Mouse (Mus musculus): Measurements from ENCODE around the gene Traf7. TPM values are rescaled to one million over a fixed set of nuclear protein-coding genes. Genes with fewer than 3 reads are reported as not detected.

Gene Traf7
- polyA plus RNA-seq, 1 experiment: 163 TPM

- Histone ChIP-seq H3K4me1 (ENCODE audit: control insufficient read depth, insufficient read depth, low read length) (peaks cover 6% of the 10 kb centered on the region), H3K4me3 (ENCODE audit: insufficient read depth, low read length) (no peak overlapping the region), H3K27ac (ENCODE audit: insufficient read depth, low read length) (no peak overlapping the region)
- TF ChIP-seq POLR2A (IDR thresholded peaks at IDR 0.05; ENCODE audit: low read depth, low read length): no peak
- TF ChIP-seq CTCF (IDR thresholded peaks at IDR 0.05; ENCODE audit: borderline replicate concordance, insufficient read depth, low read length): no peak
These were observed 20.7 kb upstream of the Traf7 start for GRCm38 (mm10) chr17:24548435-24548834.

GRCm38 (mm10) chr17:24546234-24546633 lies 18.5 kb upstream of the Traf7 start:
- no peak overlapping the region for H3K27ac ChIP-seq (ENCODE audit: insufficient read depth, low read length)
- no peaks in the 10 kb centered on the region for H3K4me1 ChIP-seq (ENCODE audit: control insufficient read depth, insufficient read depth, low read length)
- no peak overlapping the region for H3K4me3 ChIP-seq (ENCODE audit: insufficient read depth, low read length)
- TF ChIP-seq POLR2A (IDR thresholded peaks at IDR 0.05; ENCODE audit: low read depth, low read length): no peak
- TF ChIP-seq CTCF (IDR thresholded peaks at IDR 0.05; ENCODE audit: borderline replicate concordance, insufficient read depth, low read length): no peak

- Histone ChIP-seq H3K27ac (ENCODE audit: insufficient read depth, low read length) (no peak overlapping the region), H3K4me3 (ENCODE audit: insufficient read depth, low read length) (no peak overlapping the region), H3K4me1 (ENCODE audit: control insufficient read depth, insufficient read depth, low read length) (no peaks in the 10 kb centered on the region)
- TF ChIP-seq CTCF (IDR thresholded peaks at IDR 0.05; ENCODE audit: borderline replicate concordance, insufficient read depth, low read length): no peak
- TF ChIP-seq POLR2A (IDR thresholded peaks at IDR 0.05; ENCODE audit: low read depth, low read length): no peak
These were observed 17.5 kb upstream of the Traf7 start for GRCm38 (mm10) chr17:24545247-24545646.

- H3K4me3 ChIP-seq (ENCODE audit: insufficient read depth, low read length): no peak overlapping the region
- H3K4me1 ChIP-seq (ENCODE audit: control insufficient read depth, insufficient read depth, low read length): no peaks in the 10 kb centered on the region
- no peak for TF ChIP-seq POLR2A (IDR thresholded peaks at IDR 0.05; ENCODE audit: low read depth, low read length)
- TF ChIP-seq CTCF (IDR thresholded peaks at IDR 0.05; ENCODE audit: borderline replicate concordance, insufficient read depth, low read length): no peak
- no peak overlapping the region for H3K27ac ChIP-seq (ENCODE audit: insufficient read depth, low read length)
These were observed 16.9 kb upstream of the Traf7 start for GRCm38 (mm10) chr17:24544613-24545012.

- Histone ChIP-seq H3K4me1 (ENCODE audit: control insufficient read depth, insufficient read depth, low read length) (peaks cover 8% of the 10 kb centered on the region), H3K4me3 (ENCODE audit: insufficient read depth, low read length) (no peak overlapping the region), H3K27ac (ENCODE audit: insufficient read depth, low read length) (no peak overlapping the region)
- TF ChIP-seq POLR2A (IDR thresholded peaks at IDR 0.05; ENCODE audit: low read depth, low read length) (no peak), CTCF (IDR thresholded peaks at IDR 0.05; ENCODE audit: borderline replicate concordance, insufficient read depth, low read length) (peak; percentile 34; the same call in 1 of the 2 replicates)
These were observed 12.6 kb upstream of the Traf7 start for GRCm38 (mm10) chr17:24540375-24540774.

GRCm38 (mm10) chr17:24538950-24539349 lies 11.2 kb upstream of the Traf7 start:
- TF ChIP-seq CTCF (IDR thresholded peaks at IDR 0.05; ENCODE audit: borderline replicate concordance, insufficient read depth, low read length): no peak
- TF ChIP-seq POLR2A (IDR thresholded peaks at IDR 0.05; ENCODE audit: low read depth, low read length): no peak
- no peak overlapping the region for H3K4me3 ChIP-seq (ENCODE audit: insufficient read depth, low read length)
- peaks cover 8% of the 10 kb centered on the region for H3K4me1 ChIP-seq (ENCODE audit: control insufficient read depth, insufficient read depth, low read length)
- H3K27ac ChIP-seq (ENCODE audit: insufficient read depth, low read length): no peak overlapping the region

- TF ChIP-seq POLR2A (IDR thresholded peaks at IDR 0.05; ENCODE audit: low read depth, low read length) (no peak), CTCF (IDR thresholded peaks at IDR 0.05; ENCODE audit: borderline replicate concordance, insufficient read depth, low read length) (no peak)
- H3K4me3 ChIP-seq (ENCODE audit: insufficient read depth, low read length): no peak overlapping the region
- no peak overlapping the region for H3K27ac ChIP-seq (ENCODE audit: insufficient read depth, low read length)
- peaks cover 8% of the 10 kb centered on the region for H3K4me1 ChIP-seq (ENCODE audit: control insufficient read depth, insufficient read depth, low read length)
These were observed 9.8 kb upstream of the Traf7 start for GRCm38 (mm10) chr17:24537536-24537935.

GRCm38 (mm10) chr17:24535300-24535699 lies 7.6 kb upstream of the Traf7 start:
- TF ChIP-seq POLR2A (IDR thresholded peaks at IDR 0.05; ENCODE audit: low read depth, low read length) (no peak), CTCF (IDR thresholded peaks at IDR 0.05; ENCODE audit: borderline replicate concordance, insufficient read depth, low read length) (no peak)
- H3K4me1 ChIP-seq (ENCODE audit: control insufficient read depth, insufficient read depth, low read length): peaks cover 8% of the 10 kb centered on the region
- no peak overlapping the region for H3K27ac ChIP-seq (ENCODE audit: insufficient read depth, low read length)
- H3K4me3 ChIP-seq (ENCODE audit: insufficient read depth, low read length): no peak overlapping the region

- no peak within 1 kb of the TSS for H3K4me3 ChIP-seq (ENCODE audit: insufficient read depth, low read length)
- peaks cover 8% of the 10 kb centered on the region for H3K4me1 ChIP-seq (ENCODE audit: control insufficient read depth, insufficient read depth, low read length)
- TF ChIP-seq CTCF (IDR thresholded peaks at IDR 0.05; ENCODE audit: borderline replicate concordance, insufficient read depth, low read length) (no peak), POLR2A (IDR thresholded peaks at IDR 0.05; ENCODE audit: low read depth, low read length) (no peak)
- H3K27ac ChIP-seq (ENCODE audit: insufficient read depth, low read length): no peak within 1 kb of the TSS
These were observed 6.5 kb upstream of the Traf7 start, which contains the start of gene Rab26 for GRCm38 (mm10) chr17:24534160-24534718. TSS of gene Rab26 (minus strand) at chr17:24534210.

- Histone ChIP-seq H3K4me3 (ENCODE audit: insufficient read depth, low read length) (no peak overlapping the region), H3K27ac (ENCODE audit: insufficient read depth, low read length) (no peak overlapping the region), H3K4me1 (ENCODE audit: control insufficient read depth, insufficient read depth, low read length) (peaks cover 8% of the 10 kb centered on the region)
- TF ChIP-seq POLR2A (IDR thresholded peaks at IDR 0.05; ENCODE audit: low read depth, low read length) (peak; percentile 22; the same call in 1 of the 2 replicates), CTCF (IDR thresholded peaks at IDR 0.05; ENCODE audit: borderline replicate concordance, insufficient read depth, low read length) (no peak)
These were observed 5.6 kb upstream of the Traf7 start for GRCm38 (mm10) chr17:24533099-24533992.

All from embryonic fibroblast, embryonic 13.5 days (primary cell).